In the genomic region with DNA sequence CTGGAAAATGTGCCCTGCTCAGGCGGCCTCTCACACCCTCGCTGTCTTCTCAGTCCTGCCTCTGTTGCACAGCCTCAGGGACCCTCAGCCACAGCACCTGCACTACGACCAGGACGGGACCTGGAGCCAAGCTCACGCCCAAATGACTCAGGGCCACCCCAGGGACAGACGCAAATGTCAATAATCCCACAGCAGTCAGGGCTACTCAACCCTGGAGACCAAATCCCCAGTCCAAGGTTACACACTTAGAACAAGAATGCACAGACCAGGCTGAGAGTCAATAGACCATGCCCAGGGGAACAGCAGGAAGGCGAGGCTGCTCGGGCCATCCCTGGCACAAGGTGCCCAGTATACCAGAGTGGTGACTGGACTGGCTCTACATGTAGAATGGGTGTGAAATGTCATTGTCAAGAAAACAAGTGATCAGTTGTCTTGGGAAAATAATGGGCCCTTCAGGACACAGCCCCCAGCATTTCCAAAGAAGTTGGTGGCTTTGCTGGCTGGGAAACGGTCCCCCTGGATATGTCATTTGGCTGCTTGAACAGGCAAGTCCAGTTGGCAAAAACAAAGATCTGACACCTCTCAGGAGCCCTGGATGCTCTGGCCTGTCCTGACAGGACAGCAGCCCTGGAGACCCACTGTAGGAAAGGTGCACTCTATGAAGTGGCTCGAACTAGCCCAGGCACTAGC, we compare ENCODE assay signal across 9 mouse cellular contexts. TPM values are rescaled to one million over a fixed set of nuclear protein-coding genes. Genes with fewer than 3 reads are reported as not detected.
DNase-seq lines count a peak whose midpoint lies in the region; ATAC-seq and TF ChIP-seq lines count a peak whose summit lies in the region.
"Had no signal": no experiment of that assay in that cellular context is flagged by ENCODE, and none has a peak within 500 bp of the region (broad histone marks: within the 10 kb centered on the region; RNA-seq: fewer than 3 reads in every experiment).

No protein-coding gene starts in this region.

- intact Hi-C loops in heart, adult 2 months (cut with DNase I) = loop anchor here (2.0 kb wide), 2 partner anchors 23 to 37 kb away; a partner anchor contains a TSS

- H3K27me3 ChIP-seq in heart, adult 2 months (ENCODE audit: control insufficient read depth, insufficient read depth, low read length) = no peaks in the 10 kb centered on the region
- no peaks in the 10 kb centered on the region for H3K27me3 ChIP-seq in kidney, embryonic 15.5 days
- H3K27me3 ChIP-seq in stomach, embryonic 15.5 days (replicated peaks) = no peaks in the 10 kb centered on the region
- H3K27me3 ChIP-seq: forebrain, embryonic 15.5 days had no signal

- 34% methylated on average over 10 of the region's 10 CpGs for WGBS in heart, adult 2 months
- 69% methylated on average over 10 of the region's 10 CpGs for WGBS in kidney, embryonic 15.5 days
- WGBS in stomach, embryonic 15.5 days = 71% methylated on average over 10 of the region's 10 CpGs

- ATAC-seq in kidney, embryonic 15.5 days (replicated peaks; ENCODE audit: low FRiP score) = no peak
- no peak for ATAC-seq in stomach, embryonic 15.5 days (ENCODE audit: insufficient read depth, low FRiP score, low read depth)
- ATAC-seq: forebrain, embryonic 15.5 days had no signal

- peak in 1 of 2 experiments; percentile 15 for DNase-seq in heart, adult 2 months
- DNase-seq in heart, adult 8-10 months (ENCODE audit: low spot score) = no peak
- DNase-seq in ovary, adult 18-20 months (ENCODE audit: low spot score) = peak; percentile 39
- DNase-seq in ovary, postnatal 10 days (ENCODE audit: low spot score) = no peak
- DNase-seq in left cerebral cortex, adult 8-10 months (ENCODE audit: low spot score in 2 of 2) = no peak
- DNase-seq in left cerebral cortex, adult 11 months (ENCODE audit: low spot score) = no peak

- peaks cover 33% of the 10 kb centered on the region for H3K36me3 ChIP-seq in heart, adult 2 months (ENCODE audit: control insufficient read depth, insufficient read depth, low read length)
- peaks cover 20% of the 10 kb centered on the region for H3K36me3 ChIP-seq in kidney, embryonic 15.5 days
- H3K36me3 ChIP-seq in stomach, embryonic 15.5 days = no peaks in the 10 kb centered on the region
- H3K36me3 ChIP-seq: forebrain, embryonic 15.5 days had no signal

- TF ChIP-seq EP300 in heart, adult 2 months (IDR thresholded peaks at IDR 0.05; ENCODE audit: insufficient read depth, low read depth, low read length) = no peak

- no peak overlapping the region; the same call in 1 of the 2 replicates for H3K9ac ChIP-seq in heart, adult 2 months (ENCODE audit: low read depth, low read length)
- H3K9ac ChIP-seq in kidney, embryonic 15.5 days = no peak overlapping the region
- no peak overlapping the region for H3K9ac ChIP-seq in stomach, embryonic 15.5 days
- H3K9ac ChIP-seq: forebrain, embryonic 15.5 days had no signal

- peaks cover 51% of the 10 kb centered on the region for H3K4me1 ChIP-seq in heart, adult 2 months (ENCODE audit: control insufficient read depth, insufficient read depth, low read length)
- peaks cover 50% of the 10 kb centered on the region for H3K4me1 ChIP-seq in kidney, embryonic 15.5 days
- peaks cover 34% of the 10 kb centered on the region; the same call in 1 of the 2 replicates for H3K4me1 ChIP-seq in stomach, embryonic 15.5 days

- 0 out of 2 replicates have a peak overlapping the region, but pooled peaks have one; percentile 0 for H3K4me2 ChIP-seq in kidney, embryonic 15.5 days
- H3K4me2 ChIP-seq in stomach, embryonic 15.5 days = no peak overlapping the region; the same call in 1 of the 2 replicates
- H3K4me2 ChIP-seq: forebrain, embryonic 15.5 days had no signal

- no peak for TF ChIP-seq POLR2A in heart, adult 2 months (IDR thresholded peaks at IDR 0.05; ENCODE audit: insufficient read depth, low read depth, low read length)

- H3K79me2 ChIP-seq in heart, adult 2 months (replicated peaks; ENCODE audit: control insufficient read depth, insufficient read depth, low read length) = peaks cover 5% of the 10 kb centered on the region

- no peak overlapping the region for H3K4me3 ChIP-seq in heart, adult 2 months
- H3K4me3 ChIP-seq in kidney, embryonic 15.5 days (replicated peaks) = no peak overlapping the region
- no peak overlapping the region for H3K4me3 ChIP-seq in stomach, embryonic 15.5 days (replicated peaks)
- H3K4me3 ChIP-seq: forebrain, embryonic 15.5 days had no signal

- no peak for TF ChIP-seq CTCF in heart, adult 2 months (IDR thresholded peaks at IDR 0.05)

- no peaks in the 10 kb centered on the region for H3K9me3 ChIP-seq in kidney, embryonic 15.5 days (replicated peaks)
- H3K9me3 ChIP-seq in stomach, embryonic 15.5 days = no peaks in the 10 kb centered on the region
- H3K9me3 ChIP-seq: forebrain, embryonic 15.5 days had no signal

- H3K27ac ChIP-seq in heart, adult 2 months = peak overlapping the region; percentile 93
- 0 out of 2 replicates have a peak overlapping the region, but pooled peaks have one; percentile 9 for H3K27ac ChIP-seq in kidney, embryonic 15.5 days
- 0 out of 2 replicates have a peak overlapping the region, but pooled peaks have one; percentile 33 for H3K27ac ChIP-seq in stomach, embryonic 15.5 days
- H3K27ac ChIP-seq: forebrain, embryonic 15.5 days had no signal

RNA-seq across cellular contexts. Expression of a gene that starts 4.8 kb away (rescaled TPM):
- total RNA-seq in heart, adult 2 months (2021) = 100 to 1,000 TPM; 238 to 272 TPM
- polyA plus RNA-seq in heart, adult 2 months (2012; rRNA removed) = 388 and 477 TPM in 2 replicates
- 100 to 1,000 TPM; 248 to 275 (median 267) TPM for total RNA-seq in heart, adult 8-10 months (2022)
- polyA plus RNA-seq in kidney, embryonic 15.5 days (2015; fragmentation: Nextera tagmentation; extraction: Ambion mirVana) = 275 and 342 TPM in 2 replicates
- polyA plus RNA-seq in stomach, embryonic 15.5 days (2015; fragmentation: Nextera tagmentation; extraction: Ambion mirVana) = 249 and 270 TPM in 2 replicates
- total RNA-seq in left cerebral cortex, adult 8-10 months (2022) = 100 to 1,000 TPM; 351 to 365 (median 357) TPM

RNA-seq across cellular contexts. Expression of a gene that starts 26.1 kb away (rescaled TPM):
- total RNA-seq in heart, adult 2 months (2021) = 1 to 10 TPM; 4.7 to 7.2 TPM
- 13.2 and 18.9 TPM in 2 replicates for polyA plus RNA-seq in heart, adult 2 months (2012; rRNA removed)
- 1 to 10 TPM; 2.9 to 9.8 (median 8.3) TPM for total RNA-seq in heart, adult 8-10 months (2022)
- 21.5 and 27.9 TPM in 2 replicates for polyA plus RNA-seq in kidney, embryonic 15.5 days (2015; fragmentation: Nextera tagmentation; extraction: Ambion mirVana)
- polyA plus RNA-seq in stomach, embryonic 15.5 days (2015; fragmentation: Nextera tagmentation; extraction: Ambion mirVana) = 22.6 and 24.7 TPM in 2 replicates
- total RNA-seq in left cerebral cortex, adult 8-10 months (2022) = 1 to 10 TPM; 2.3 to 3.2 (median 2.5) TPM

RNA-seq across cellular contexts. Expression of a gene that starts 37.1 kb away (rescaled TPM):
- 100 to 1,000 TPM; 136 to 182 TPM for total RNA-seq in heart, adult 2 months (2021)
- 146 and 147 TPM in 2 replicates for polyA plus RNA-seq in heart, adult 2 months (2012; rRNA removed)
- total RNA-seq in heart, adult 8-10 months (2022) = 100 to 1,000 TPM; 126 to 160 (median 136) TPM
- 50.9 and 57.5 TPM in 2 replicates for polyA plus RNA-seq in kidney, embryonic 15.5 days (2015; fragmentation: Nextera tagmentation; extraction: Ambion mirVana)
- polyA plus RNA-seq in stomach, embryonic 15.5 days (2015; fragmentation: Nextera tagmentation; extraction: Ambion mirVana) = 59.8 and 70.8 TPM in 2 replicates
- 10 to 100 TPM; 85.6 to 95.3 (median 89.9) TPM for total RNA-seq in left cerebral cortex, adult 8-10 months (2022)

RNA-seq across cellular contexts. Expression of a gene that starts 54.8 kb away (rescaled TPM):
- total RNA-seq in heart, adult 2 months (2021) = 10 to 100 TPM; 54.6 to 61.0 TPM
- polyA plus RNA-seq in heart, adult 2 months (2012; rRNA removed) = 139 and 168 TPM in 2 replicates
- total RNA-seq in heart, adult 8-10 months (2022) = 10 to 100 TPM; 44.4 to 64.9 (median 51.3) TPM
- polyA plus RNA-seq in kidney, embryonic 15.5 days (2015; fragmentation: Nextera tagmentation; extraction: Ambion mirVana) = 46.5 and 53.4 TPM in 2 replicates
- polyA plus RNA-seq in stomach, embryonic 15.5 days (2015; fragmentation: Nextera tagmentation; extraction: Ambion mirVana) = 31.4 and 31.5 TPM in 2 replicates
- 10 to 100 TPM; 27.6 to 33.8 (median 31.5) TPM for total RNA-seq in left cerebral cortex, adult 8-10 months (2022)

Comparison
In these comparisons a context has a peak if more than half of its experiments do, and no peak if none do; other contexts are left out.
1. H3K27ac ChIP-seq: peak in every context shown above with its lines; median percentile 93 in heart, adult 2 months; 33 in stomach, embryonic 15.5 days; 9 in kidney, embryonic 15.5 days.